Mouse (Mus musculus): ENCODE results near the gene Retreg3.

Gene Retreg3

DNA sequence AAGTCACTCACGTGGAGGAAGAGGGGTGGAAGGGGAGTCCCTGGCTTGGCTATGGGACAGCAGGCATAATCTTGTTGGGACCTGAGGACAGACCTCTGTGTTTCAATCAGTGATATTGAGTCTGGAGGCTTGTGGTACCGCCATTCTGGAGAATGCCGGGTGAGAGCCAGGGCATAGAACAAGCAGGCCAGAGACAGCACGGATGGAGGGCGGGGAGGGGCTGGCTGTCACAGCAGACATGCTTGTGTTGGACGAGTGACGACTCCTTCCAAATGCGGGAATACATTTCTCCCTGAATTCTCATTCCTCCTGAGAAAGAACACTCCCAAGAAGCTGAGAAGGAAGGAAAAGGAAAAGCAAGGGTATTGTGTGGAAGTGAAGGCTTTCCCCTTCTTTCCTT, 68.1 kb downstream of the Retreg3 start:
- DNase-seq (ENCODE audit: low spot score in 2 of 2), result no peak

DNA sequence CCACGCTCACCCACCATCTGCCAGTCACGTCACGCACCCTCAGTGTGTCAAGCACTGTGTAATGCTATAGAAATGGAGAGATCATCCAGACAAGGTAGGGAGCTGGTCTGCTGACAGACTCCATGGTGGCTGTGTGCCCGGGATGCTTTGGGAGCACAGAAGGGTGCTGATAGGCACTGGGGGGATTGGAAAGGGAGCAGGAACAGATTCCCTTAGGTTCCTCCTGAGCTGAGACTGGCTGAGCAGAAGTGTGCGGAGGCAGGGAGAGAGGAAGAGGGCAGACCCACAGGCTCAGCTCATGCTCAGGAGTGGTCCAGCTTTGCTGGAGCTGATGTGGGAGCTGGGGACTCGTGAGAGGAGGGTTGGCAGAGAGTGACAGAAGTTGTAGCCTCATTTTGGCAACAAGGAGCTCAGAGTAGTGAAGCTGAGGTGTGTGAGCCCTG, 68.6 kb downstream of the Retreg3 start:
- DNase-seq (ENCODE audit: low spot score in 2 of 2), result no peak

DNA sequence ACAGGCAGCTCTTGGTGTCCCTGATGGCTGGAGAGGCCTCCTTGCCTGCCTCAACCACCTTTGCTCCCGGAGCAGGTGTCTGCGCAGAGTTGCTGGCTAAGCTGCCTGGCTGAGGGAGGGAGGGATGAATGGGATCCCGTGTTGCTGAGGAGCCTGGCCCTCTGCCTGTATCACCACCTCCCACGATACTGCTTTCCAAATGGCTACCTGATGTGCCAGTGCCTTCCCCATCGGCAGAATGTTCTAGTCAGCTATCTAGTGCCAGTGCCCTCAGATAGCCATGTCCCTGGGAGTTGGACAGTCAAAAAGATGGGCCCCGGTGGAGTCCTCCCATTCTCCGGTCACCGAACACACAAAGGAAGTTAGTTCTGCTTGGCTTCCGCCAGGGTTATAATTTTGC, 69.3 kb downstream of the Retreg3 start:
- no peak for DNase-seq (ENCODE audit: low spot score in 2 of 2)

DNA sequence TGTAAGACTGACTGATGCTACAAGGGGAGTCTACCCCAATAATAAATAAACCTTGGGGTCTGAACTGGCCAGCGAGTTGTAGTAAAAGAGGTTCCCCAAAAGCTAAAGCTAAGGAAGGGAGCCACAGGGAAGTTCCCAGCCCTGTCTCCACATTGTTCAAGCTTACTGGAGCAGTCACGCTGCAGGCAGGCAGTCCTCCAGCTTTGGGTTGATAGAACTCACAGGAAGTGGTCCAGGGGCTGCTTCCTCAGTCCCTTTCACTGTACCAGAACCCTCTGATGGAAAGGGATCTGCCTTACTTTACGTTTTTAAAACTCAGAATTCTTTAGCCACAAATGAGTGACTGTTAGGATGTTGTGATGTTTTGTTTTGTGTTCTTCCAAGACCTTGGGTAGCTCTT, 72.2 kb downstream of the Retreg3 start:
- DNase-seq (ENCODE audit: low spot score in 2 of 2), result no peak

DNA sequence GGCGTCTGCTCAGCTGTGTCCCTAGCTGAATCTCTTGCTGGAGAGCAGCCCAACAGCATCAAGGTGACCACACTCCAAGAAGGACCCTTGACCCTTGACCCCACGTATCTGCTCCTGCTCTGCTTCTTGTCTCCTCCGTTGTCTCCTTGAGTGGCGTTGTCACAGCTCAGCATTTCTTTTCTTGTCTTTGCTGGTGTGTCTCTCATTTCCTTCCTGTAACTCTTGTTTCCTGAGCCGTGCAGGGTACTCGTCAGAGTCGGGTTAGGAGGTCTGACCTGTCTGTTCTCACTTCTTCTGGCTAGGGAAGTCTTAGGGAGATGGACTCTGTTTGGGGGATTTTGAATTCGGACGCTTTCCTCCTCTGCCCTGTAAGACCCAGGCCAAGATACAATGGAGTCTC, 73.3 kb downstream of the Retreg3 start:
- DNase-seq (ENCODE audit: low spot score in 2 of 2), result no peak
